Mouse (Mus musculus): ENCODE measurements around the gene Hrc. TPM values are rescaled to one million over a fixed set of nuclear protein-coding genes. Genes with fewer than 3 reads are reported as not detected.
"Not testable (repeated sequence)": the region's sequence is repeated elsewhere in the genome, so short reads cannot be mapped to it uniquely, and the experiment has no call there.

The Hrc gene
- total RNA-seq, 2 experiments from 2014 or later = 0.23 to 0.61 TPM

GRCm38 (mm10) chr7:45355318-45356020 is 20.4 kb downstream of the Hrc start:
- no peak for TF ChIP-seq CTCF (IDR thresholded peaks at IDR 0.05)
- no peak for DNase-seq (ENCODE audit: extremely low spot score in 1 of 2, low spot score in 2 of 2)
- no peak overlapping the region for H3K27ac ChIP-seq
- intact Hi-C loops (cut with DNase I) = no loop called here
- H3K4me3 ChIP-seq = no peak overlapping the region

GRCm38 (mm10) chr7:45356087-45356486 is 21.0 kb downstream of the Hrc start:
- intact Hi-C loops (cut with DNase I) = no loop called here
- Histone ChIP-seq H3K4me3 (no peak overlapping the region), H3K27ac (no peak overlapping the region)
- DNase-seq (ENCODE audit: extremely low spot score in 1 of 2, low spot score in 2 of 2) = no peak
- no peak for TF ChIP-seq CTCF (IDR thresholded peaks at IDR 0.05)

GRCm38 (mm10) chr7:45359081-45359480 is 24.0 kb downstream of the Hrc start:
- DNase-seq (ENCODE audit: extremely low spot score in 1 of 2, low spot score in 2 of 2); intact Hi-C loops (cut with DNase I); H3K27ac ChIP-seq; H3K4me3 ChIP-seq: not testable (repeated sequence)

- Histone ChIP-seq H3K4me3 (no peak overlapping the region), H3K27ac (peak overlapping the region; percentile 59)
- intact Hi-C loops (cut with DNase I) = loop anchor here (5.0 kb wide), 1 partner anchor 53 kb away; no protein-coding TSS in a partner anchor
- DNase-seq (ENCODE audit: extremely low spot score in 1 of 2, low spot score in 2 of 2) = peak in 1 of 2 experiments; percentile 53
- TF ChIP-seq CTCF (IDR thresholded peaks at IDR 0.05) = no peak
These were observed 25.5 kb downstream of the Hrc start for GRCm38 (mm10) chr7:45360404-45361125.

- intact Hi-C loops (cut with DNase I) = loop anchor here (5.0 kb wide), 1 partner anchor 54 kb away; no protein-coding TSS in a partner anchor
These were observed 26.2 kb downstream of the Hrc start for GRCm38 (mm10) chr7:45361243-45361804.

GRCm38 (mm10) chr7:45362801-45363200 is 27.7 kb downstream of the Hrc start:
- DNase-seq (ENCODE audit: extremely low spot score in 1 of 2, low spot score in 2 of 2) = peak in 1 of 2 experiments; percentile 42
- TF ChIP-seq CTCF (IDR thresholded peaks at IDR 0.05) = no peak
- Histone ChIP-seq H3K4me3 (no peak overlapping the region), H3K27ac (no peak overlapping the region)
- intact Hi-C loops (cut with DNase I) = loop anchor here (5.0 kb wide), 1 partner anchor 56 kb away; no protein-coding TSS in a partner anchor

More at GRCm38 (mm10) chr7:45361243-45361804, 26.2 kb downstream of the Hrc start:
- TF ChIP-seq CTCF (IDR thresholded peaks at IDR 0.05) = no peak; the same call in 1 of the 2 replicates
- H3K27ac ChIP-seq = peak overlapping the region; percentile 71
- peak overlapping the region; percentile 46 for H3K4me3 ChIP-seq
- peak; percentile 85 for DNase-seq (ENCODE audit: extremely low spot score in 1 of 2, low spot score in 2 of 2)

- DNase-seq (ENCODE audit: extremely low spot score in 1 of 2, low spot score in 2 of 2) = no peak
- intact Hi-C loops (cut with DNase I) = loop anchor here (5.0 kb wide), 1 partner anchor 57 kb away; no protein-coding TSS in a partner anchor
- no peak overlapping the region for H3K27ac ChIP-seq
- no peak for TF ChIP-seq CTCF (IDR thresholded peaks at IDR 0.05)
- H3K4me3 ChIP-seq = no peak overlapping the region
These were observed 28.9 kb downstream of the Hrc start for GRCm38 (mm10) chr7:45363983-45364382.

- peak in 1 of 2 experiments; percentile 41 for DNase-seq (ENCODE audit: extremely low spot score in 1 of 2, low spot score in 2 of 2)
- H3K27ac ChIP-seq = peak overlapping the region; percentile 97
- intact Hi-C loops (cut with DNase I) = no loop called here
- no peak; the same call in 1 of the 2 replicates for TF ChIP-seq CTCF (IDR thresholded peaks at IDR 0.05)
- H3K4me3 ChIP-seq = peak overlapping the region; percentile 84
These were observed 30.9 kb downstream of the Hrc start for GRCm38 (mm10) chr7:45365742-45366651.

GRCm38 (mm10) chr7:45366652-45367019 is 31.5 kb downstream of the Hrc start, which contains the start of gene Ppfia3:
Gene Ppfia3, minus strand, starts transcription at chr7:45367019.
- DNase-seq (ENCODE audit: extremely low spot score in 1 of 2, low spot score in 2 of 2) = no peak
- H3K4me3 ChIP-seq = peak within 1 kb of the TSS; percentile 84
- intact Hi-C loops (cut with DNase I) = no loop called here
- TF ChIP-seq CTCF (IDR thresholded peaks at IDR 0.05) = no peak
- H3K27ac ChIP-seq = peak within 1 kb of the TSS; percentile 97

GRCm38 (mm10) chr7:45367020-45367880 is 32.2 kb downstream of the Hrc start:
- peak overlapping the region; percentile 97 for H3K27ac ChIP-seq
- intact Hi-C loops (cut with DNase I) = no loop called here
- peak; percentile 85 for TF ChIP-seq CTCF (IDR thresholded peaks at IDR 0.05)
- H3K4me3 ChIP-seq = peak overlapping the region; percentile 84
- peak; percentile 98 to 99 for DNase-seq (ENCODE audit: extremely low spot score in 1 of 2, low spot score in 2 of 2)
